Mouse (Mus musculus) spleen, adult 2 months (tissue): Measurements from ENCODE around the gene Scfd2.

ENCODE experiments used
- CTCF ChIP-seq: fragments of 200-500 bp; IDR thresholded peaks from 2 replicates; pipeline ENCODE4 v1.5.1; 2011; ENCODE audit warnings: mild to moderate bottlenecking, inconsistent platforms; ENCODE audit not compliant: insufficient read depth, insufficient read length, insufficient replicate concordance; ENCODE audit errors: extremely low read depth
- POLR2A ChIP-seq: fragments of 200-500 bp; IDR thresholded peaks from 2 replicates; pipeline ENCODE4 v1.6.1; 2011; ENCODE audit warnings: low read depth, low read length, inconsistent platforms

DNA sequence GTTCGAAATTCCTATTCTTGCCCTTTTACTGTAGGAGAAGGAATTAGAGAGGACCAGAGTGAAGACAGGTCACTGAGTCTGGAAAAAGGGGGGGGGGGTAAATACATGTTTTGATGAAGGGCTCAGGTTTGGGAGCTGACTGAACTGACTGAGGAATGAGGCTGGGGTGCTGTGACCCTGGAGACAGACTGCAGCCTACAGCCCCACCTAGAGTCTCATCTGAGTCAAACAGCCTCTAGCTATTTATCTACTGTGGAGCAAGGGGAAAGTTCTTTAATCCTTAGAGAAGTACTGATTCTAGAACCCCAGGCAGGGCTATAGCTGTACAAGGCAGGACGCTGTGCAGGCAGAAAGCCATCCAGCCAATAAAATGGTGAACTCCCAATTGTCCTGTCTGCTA is 239.5 kb downstream of the Scfd2 start:
- TF ChIP-seq CTCF (no peak), POLR2A (no peak)
